Mouse (Mus musculus): ENCODE results near the gene Frmd8.

The Frmd8 gene

GRCm38 (mm10) chr19:5838892-5839165, 36.2 kb downstream of the Frmd8 start:
- DNase-seq (ENCODE audit: low read depth, low spot score): no peak

GRCm38 (mm10) chr19:5838136-5838891, 36.8 kb downstream of the Frmd8 start:
- no peak for DNase-seq (ENCODE audit: low read depth, low spot score)

- DNase-seq (ENCODE audit: low read depth, low spot score): no peak
These were observed 37.5 kb downstream of the Frmd8 start for GRCm38 (mm10) chr19:5837606-5838005.

- no peak for DNase-seq (ENCODE audit: low read depth, low spot score)
These were observed 38.0 kb downstream of the Frmd8 start for GRCm38 (mm10) chr19:5836941-5837572.

GRCm38 (mm10) chr19:5835922-5836430, 39.1 kb downstream of the Frmd8 start:
- DNase-seq (ENCODE audit: low read depth, low spot score): no peak

GRCm38 (mm10) chr19:5835054-5835921, 39.8 kb downstream of the Frmd8 start:
- DNase-seq (ENCODE audit: low read depth, low spot score): no peak

- DNase-seq (ENCODE audit: low read depth, low spot score): no peak
These were observed 40.7 kb downstream of the Frmd8 start for GRCm38 (mm10) chr19:5834260-5834925.

- no peak for DNase-seq (ENCODE audit: low read depth, low spot score)
These were observed 41.6 kb downstream of the Frmd8 start for GRCm38 (mm10) chr19:5833287-5834100.

GRCm38 (mm10) chr19:5832326-5832725, 42.7 kb downstream of the Frmd8 start:
- no peak for DNase-seq (ENCODE audit: low read depth, low spot score)

- no peak for DNase-seq (ENCODE audit: low read depth, low spot score)
These were observed 43.1 kb downstream of the Frmd8 start for GRCm38 (mm10) chr19:5831958-5832320.

- DNase-seq (ENCODE audit: low read depth, low spot score): no peak
These were observed 43.7 kb downstream of the Frmd8 start for GRCm38 (mm10) chr19:5831224-5831957.

GRCm38 (mm10) chr19:5830776-5831175, 44.3 kb downstream of the Frmd8 start:
- DNase-seq (ENCODE audit: low read depth, low spot score): no peak

GRCm38 (mm10) chr19:5829958-5830615, 45.0 kb downstream of the Frmd8 start:
- no peak for DNase-seq (ENCODE audit: low read depth, low spot score)

- DNase-seq (ENCODE audit: low read depth, low spot score): no peak
These were observed 46.2 kb downstream of the Frmd8 start for GRCm38 (mm10) chr19:5828905-5829304.

- DNase-seq (ENCODE audit: low read depth, low spot score): no peak
These were observed 46.9 kb downstream of the Frmd8 start for GRCm38 (mm10) chr19:5828155-5828554.

- no peak for DNase-seq (ENCODE audit: low read depth, low spot score)
These were observed 47.5 kb downstream of the Frmd8 start for GRCm38 (mm10) chr19:5827456-5828154.

- no peak for DNase-seq (ENCODE audit: low read depth, low spot score)
These were observed 48.0 kb downstream of the Frmd8 start for GRCm38 (mm10) chr19:5827044-5827443.

GRCm38 (mm10) chr19:5826731-5827002, 48.4 kb downstream of the Frmd8 start:
- no peak for DNase-seq (ENCODE audit: low read depth, low spot score)
